Mouse (Mus musculus) G1E (cell line): ENCODE data around the gene Sesn3. TPM values are rescaled to one million over a fixed set of nuclear protein-coding genes. Genes with fewer than 3 reads are reported as not detected.

Experiments
- ATAC-seq: 2 replicates; pipeline ENCODE4 v1.8.0; 2016; ENCODE audit warnings: mild to moderate bottlenecking; ENCODE audit not compliant: insufficient number of reproducible peaks, poor library complexity, low FRiP score, severe bottlenecking; ENCODE audit errors: extremely low read depth
- DNase-seq: peaks from one replicate; pipeline ENCODE4 v3.0.0; 2012; ENCODE audit warnings: low spot score
- H3K27me3 ChIP-seq: 2 replicates; pipeline ENCODE4 v1.6.1; 2012; ENCODE audit warnings: mild to moderate bottlenecking, low read length, inconsistent platforms; ENCODE audit not compliant: insufficient read depth
- H3K36me3 ChIP-seq: replicated peaks from 2 replicates; pipeline ENCODE3; 2012; ENCODE audit warnings: mild to moderate bottlenecking, inconsistent platforms
- H3K4me1 ChIP-seq: 2 replicates; pipeline ENCODE4 v1.6.1; 2012; ENCODE audit warnings: low read depth, low read length, inconsistent platforms, mixed read lengths; ENCODE audit not compliant: insufficient read depth
- H3K4me3 ChIP-seq: 2 replicates; pipeline ENCODE4 v1.5.1; 2012; ENCODE audit warnings: low read depth, mild to moderate bottlenecking, inconsistent platforms, low read length, moderate library complexity, mixed read lengths
- H3K9me3 ChIP-seq: replicated peaks from 2 replicates; pipeline ENCODE4 v1.6.1; 2012; ENCODE audit warnings: inconsistent platforms
- CTCF ChIP-seq: IDR thresholded peaks from 2 replicates; pipeline ENCODE4 v1.5.1; 2012; ENCODE audit warnings: low read depth, low read length, inconsistent platforms, mixed read lengths
- GATA1 ChIP-seq: IDR thresholded peaks from 2 replicates; pipeline ENCODE4 v1.6.1; 2012; ENCODE audit warnings: borderline replicate concordance, low read length, inconsistent platforms, mixed read lengths
- GATA2 ChIP-seq: IDR thresholded peaks from 2 replicates; pipeline ENCODE4 v1.6.1; 2012; ENCODE audit warnings: low read depth, low read length, inconsistent platforms, borderline replicate concordance
- POLR2AphosphoS5 ChIP-seq: IDR thresholded peaks from 2 replicates; pipeline ENCODE4 v1.6.1; 2012; ENCODE audit warnings: low read depth, low read length, inconsistent platforms; ENCODE audit not compliant: insufficient replicate concordance
- TAL1 ChIP-seq: conservative IDR thresholded peaks from 2 replicates; pipeline ENCODE4 v1.6.1; 2012; ENCODE audit warnings: low read depth, low read length, inconsistent platforms, mixed read lengths
- polyA plus RNA-seq: library from polyadenylated mRNA; stranded (reverse); fragments of >175 nt; gene quantifications from 2 replicates; pipeline ENCODE4 v1.2.3, GENCODE M21; 2012
- total RNA-seq, 2 experiments: library from RNA; stranded (forward) in 1 of 2; stranded (reverse) in 1 of 2; fragments of 200-1000 nt in 1 of 2; fragments of >200 nt in 1 of 2; fragmentation: Nextera tagmentation in 1 of 2; gene quantifications; 2 replicates each; pipeline ENCODE4 v1.2.3; 2014 to 2017

The Sesn3 gene
- total and polyA plus RNA-seq, 3 experiments: 0.07 to 0.22 TPM; not detected in 1

- TF ChIP-seq POLR2AphosphoS5: no peak
- no peak for TF ChIP-seq GATA2
- no peak for TF ChIP-seq CTCF
- TF ChIP-seq GATA1: no peak
- no peak for TF ChIP-seq TAL1
- Histone ChIP-seq H3K4me1 (peaks cover 16% of the 10 kb centered on the region), H3K4me3 (no peak overlapping the region), H3K27me3 (peaks cover 19% of the 10 kb centered on the region), H3K9me3 (no peaks in the 10 kb centered on the region), H3K36me3 (no peaks in the 10 kb centered on the region)
- ATAC-seq (no peak), DNase-seq (no peak)
Observed at GRCm38 (mm10) chr9:14277365-14277991, 2.6 kb downstream of the Sesn3 start.

DNA sequence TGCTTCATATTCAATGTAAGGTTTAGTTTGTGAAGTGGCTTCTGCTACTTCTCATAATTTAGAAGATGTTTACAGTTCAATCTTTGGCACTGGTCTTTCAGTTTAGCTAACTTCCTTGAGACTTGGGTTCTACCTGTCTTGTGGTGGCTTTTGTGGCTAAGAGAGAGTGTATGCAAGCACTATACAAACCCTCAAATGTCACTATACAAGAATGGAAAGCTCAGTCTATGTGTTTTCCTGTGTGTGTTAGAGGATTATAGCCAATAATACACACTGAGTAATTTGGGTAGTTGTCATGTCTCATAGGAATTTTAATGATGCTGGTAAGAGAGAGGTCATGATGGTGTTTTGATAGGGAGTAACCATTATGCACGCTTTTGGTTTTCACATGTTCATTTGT, 5.8 kb downstream of the Sesn3 start:
- H3K4me1 ChIP-seq: peaks cover 14% of the 10 kb centered on the region
- no peaks in the 10 kb centered on the region for H3K36me3 ChIP-seq
- no peaks in the 10 kb centered on the region for H3K9me3 ChIP-seq
- H3K4me3 ChIP-seq: no peak overlapping the region
- H3K27me3 ChIP-seq: peaks cover 17% of the 10 kb centered on the region
- no peak for ATAC-seq
- DNase-seq: no peak
- TF ChIP-seq CTCF (no peak), TAL1 (no peak), GATA1 (no peak), GATA2 (no peak), POLR2AphosphoS5 (no peak)

- Histone ChIP-seq H3K4me1 (no peaks in the 10 kb centered on the region), H3K36me3 (no peaks in the 10 kb centered on the region), H3K27me3 (peaks cover 4% of the 10 kb centered on the region; the same call in 1 of the 2 replicates), H3K4me3 (no peak overlapping the region), H3K9me3 (no peaks in the 10 kb centered on the region)
- no peak for DNase-seq
- ATAC-seq: no peak
- TF ChIP-seq GATA1: no peak
- TF ChIP-seq TAL1: no peak
- TF ChIP-seq POLR2AphosphoS5: no peak
- TF ChIP-seq CTCF: no peak
- TF ChIP-seq GATA2: no peak
Observed at GRCm38 (mm10) chr9:14285036-14285435, 10.2 kb downstream of the Sesn3 start.

DNA sequence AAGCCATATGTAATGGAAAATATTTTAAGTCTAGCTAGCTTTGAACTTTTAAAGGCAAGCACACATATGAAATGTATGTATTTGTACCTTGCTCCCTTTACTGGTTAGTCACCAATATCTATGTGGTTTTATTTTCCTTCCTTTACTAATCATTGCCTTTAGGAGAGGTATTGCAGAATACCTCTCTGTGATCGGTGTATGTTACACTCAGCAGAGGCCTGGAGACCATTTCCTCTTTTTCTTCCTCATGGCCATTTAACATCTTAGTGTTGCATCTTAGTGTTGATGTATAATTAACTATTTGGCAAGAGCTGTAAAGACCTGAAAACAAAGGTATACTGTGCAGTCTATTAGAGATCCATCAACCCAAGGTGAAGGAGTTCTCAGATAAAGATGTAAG, 12.4 kb downstream of the Sesn3 start:
- Histone ChIP-seq H3K4me1 (no peaks in the 10 kb centered on the region), H3K9me3 (no peaks in the 10 kb centered on the region), H3K36me3 (no peaks in the 10 kb centered on the region), H3K4me3 (no peak overlapping the region), H3K27me3 (peaks cover 4% of the 10 kb centered on the region; the same call in 1 of the 2 replicates)
- no peak for TF ChIP-seq CTCF
- TF ChIP-seq TAL1: no peak
- TF ChIP-seq GATA2: no peak
- TF ChIP-seq GATA1: no peak
- no peak for TF ChIP-seq POLR2AphosphoS5
- DNase-seq: no peak
- no peak for ATAC-seq

GRCm38 (mm10) chr9:14288500-14288899, 13.6 kb downstream of the Sesn3 start:
- TF ChIP-seq POLR2AphosphoS5: no peak
- no peak for TF ChIP-seq CTCF
- TF ChIP-seq GATA1: no peak
- no peak for TF ChIP-seq GATA2
- no peak for TF ChIP-seq TAL1
- Histone ChIP-seq H3K9me3 (no peaks in the 10 kb centered on the region), H3K4me1 (no peaks in the 10 kb centered on the region), H3K4me3 (no peak overlapping the region), H3K36me3 (no peaks in the 10 kb centered on the region), H3K27me3 (0 out of 2 replicates have a peak, but pooled peaks cover under 1% of the 10 kb centered on the region)
- no peak for ATAC-seq
- no peak for DNase-seq

DNA sequence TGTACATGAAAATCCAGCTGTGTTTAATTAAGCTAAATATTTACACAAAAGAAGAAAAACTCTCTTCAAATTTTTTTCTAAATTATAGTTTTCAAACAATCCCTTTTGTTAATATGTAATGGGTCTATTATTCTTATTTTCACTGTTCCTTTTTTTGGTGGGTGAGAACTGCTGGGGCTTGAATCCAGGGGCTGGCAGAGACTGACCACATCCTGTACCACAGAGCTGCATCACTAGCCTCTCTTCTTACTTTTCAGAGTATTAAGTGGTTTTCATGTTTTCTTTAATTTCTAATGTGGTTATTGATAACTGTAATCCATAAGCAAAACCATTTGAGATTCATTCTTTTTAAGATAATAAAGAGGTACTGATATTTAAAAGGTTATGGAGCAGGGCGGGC, 19.0 kb downstream of the Sesn3 start:
- TF ChIP-seq GATA2 (no peak), TAL1 (no peak), GATA1 (no peak), CTCF (no peak), POLR2AphosphoS5 (no peak)
- Histone ChIP-seq H3K9me3 (no peaks in the 10 kb centered on the region), H3K36me3 (no peaks in the 10 kb centered on the region), H3K27me3 (no peaks in the 10 kb centered on the region), H3K4me3 (no peak overlapping the region), H3K4me1 (no peaks in the 10 kb centered on the region)
- DNase-seq: no peak
- no peak for ATAC-seq
